Mouse (Mus musculus) skeletal muscle tissue, postnatal 0 days (tissue): ENCODE results near the gene Skint5. TPM values are rescaled to one million over a fixed set of nuclear protein-coding genes. Genes with fewer than 3 reads are reported as not detected.

Experiments used
- polyA plus RNA-seq: library from polyadenylated mRNA; unstranded; fragments of >200 nt; fragmentation: Nextera tagmentation; extraction: Ambion mirVana; gene quantifications from 2 replicates; pipeline ENCODE4 v1.2.1, GENCODE M21; 2015

Gene Skint5
- 0.06 TPM in 1 of 2 replicates, not detected in the other for polyA plus RNA-seq

DNA sequence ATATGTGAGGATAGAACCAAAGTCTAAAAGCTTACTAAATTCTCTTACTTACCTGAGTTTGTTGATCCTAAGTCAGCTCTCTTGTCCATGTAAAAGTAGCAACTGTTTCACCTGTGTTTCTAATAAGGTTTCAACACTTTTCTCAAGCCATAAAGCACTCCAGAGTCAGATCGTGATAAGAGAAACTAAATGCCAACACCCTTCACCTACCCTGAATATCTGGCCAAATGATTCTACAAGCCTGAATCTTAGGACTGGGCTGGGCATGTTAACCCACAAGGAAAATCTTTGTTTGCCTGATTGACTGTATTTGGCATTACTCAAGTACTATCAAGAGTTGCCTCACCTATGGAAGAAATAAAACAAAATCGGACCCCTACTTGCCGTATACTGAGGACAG lies at the start of gene Skint5:
TSS of gene Skint5 (minus strand) at position 101 of the 400 bp plus-strand sequence.

Other genes starting within 250 kb of the Skint5 start
- gene Skint11, start 163.9 kb upstream of the Skint5 start, polyA plus RNA-seq, result 0.13 TPM in 1 of 2 replicates, not detected in the other